Mouse (Mus musculus): Measurements from ENCODE around the gene Triap1. TPM values are rescaled to one million over a fixed set of nuclear protein-coding genes. Genes with fewer than 3 reads are reported as not detected.
A peak's percentile ranks its signal among the peaks of the same experiment; 100 is the strongest.

The Triap1 gene
- polyA plus RNA-seq, 1 experiment from 2014 or later: 47.6 TPM

GRCm38 (mm10) chr5:115341314-115342165, 515 bp downstream of the Triap1 start:
- H3K27me3 ChIP-seq (ENCODE audit: control insufficient read depth, insufficient read depth, low read length): no peaks in the 10 kb centered on the region

GRCm38 (mm10) chr5:115347564-115347963, 6.5 kb downstream of the Triap1 start:
- Histone ChIP-seq H3K36me3 (ENCODE audit: control insufficient read depth, insufficient read depth, low read length) (peaks cover 46% of the 10 kb centered on the region), H3K9me3 (ENCODE audit: control insufficient read depth, low read length) (0 out of 2 replicates have a peak, but pooled peaks cover 3% of the 10 kb centered on the region), H3K4me2 (ENCODE audit: low read length) (peak overlapping the region; percentile 85), H3K4me1 (ENCODE audit: control insufficient read depth in 2 of 2, insufficient read depth in 2 of 2, low read length in 2 of 2) (peaks cover 0 to 7% of the 10 kb centered on the region in 2 experiments; a peak in 2 of 4 replicates), H3K9ac (ENCODE audit: low read length) (peak overlapping the region; percentile 87), H3K27me3 (ENCODE audit: control insufficient read depth, insufficient read depth, low read length) (no peaks in the 10 kb centered on the region), H3K4me3 (ENCODE audit: control insufficient read depth in 1 of 2, insufficient read depth in 1 of 2, low read depth in 1 of 2, low read length in 2 of 2) (peak overlapping the region; percentile 74 to 93), H3K27ac (replicated peaks in 1 of 2; ENCODE audit: control insufficient read depth in 1 of 2, insufficient read depth in 1 of 2, low read depth in 2 of 2, low read length in 2 of 2) (peak overlapping the region in 1 of 2 experiments; percentile 56; a peak in 2 of 4 replicates)
- WGBS: 1% methylated on average over 5 of the region's 5 CpGs
- peak; percentile 16; the same call in 1 of the 2 replicates for ATAC-seq (ENCODE audit: insufficient number of reproducible peaks, insufficient read depth, low FRiP score, low read depth)

More at GRCm38 (mm10) chr5:115341314-115342165, 515 bp downstream of the Triap1 start:
- ATAC-seq (ENCODE audit: insufficient number of reproducible peaks, insufficient read depth, low FRiP score, low read depth): no peak
- WGBS: 10% methylated on average over 36 of the region's 36 CpGs
- Histone ChIP-seq H3K9ac (ENCODE audit: low read length) (peak overlapping the region; percentile 92), H3K4me1 (ENCODE audit: control insufficient read depth in 2 of 2, insufficient read depth in 2 of 2, low read length in 2 of 2) (peaks cover 2 to 16% of the 10 kb centered on the region in 2 experiments), H3K9me3 (ENCODE audit: control insufficient read depth, low read length) (no peaks in the 10 kb centered on the region), H3K4me3 (ENCODE audit: control insufficient read depth in 1 of 2, insufficient read depth in 1 of 2, low read depth in 1 of 2, low read length in 2 of 2) (peak overlapping the region; percentile 91 to 94), H3K36me3 (ENCODE audit: control insufficient read depth, insufficient read depth, low read length) (peaks cover 45% of the 10 kb centered on the region), H3K4me2 (ENCODE audit: low read length) (peak overlapping the region; percentile 87), H3K27ac (replicated peaks in 1 of 2; ENCODE audit: control insufficient read depth in 1 of 2, insufficient read depth in 1 of 2, low read depth in 2 of 2, low read length in 2 of 2) (peak overlapping the region; percentile 6 to 81; a peak in 2 of 4 replicates)

- Histone ChIP-seq H3K27me3 (ENCODE audit: control insufficient read depth, insufficient read depth, low read length) (no peaks in the 10 kb centered on the region), H3K27ac (replicated peaks in 1 of 2; ENCODE audit: control insufficient read depth in 1 of 2, insufficient read depth in 1 of 2, low read depth in 2 of 2, low read length in 2 of 2) (peak within 1 kb of the TSS; percentile 69 to 74), H3K4me1 (ENCODE audit: control insufficient read depth in 2 of 2, insufficient read depth in 2 of 2, low read length in 2 of 2) (peaks cover 0 to 7% of the 10 kb centered on the region in 2 experiments; a peak in 2 of 4 replicates), H3K4me2 (ENCODE audit: low read length) (peak within 1 kb of the TSS; percentile 85), H3K9ac (ENCODE audit: low read length) (peak within 1 kb of the TSS; percentile 87), H3K36me3 (ENCODE audit: control insufficient read depth, insufficient read depth, low read length) (peaks cover 35% of the 10 kb centered on the region), H3K9me3 (ENCODE audit: control insufficient read depth, low read length) (0 out of 2 replicates have a peak, but pooled peaks cover 3% of the 10 kb centered on the region), H3K4me3 (ENCODE audit: control insufficient read depth in 1 of 2, insufficient read depth in 1 of 2, low read depth in 1 of 2, low read length in 2 of 2) (peak within 1 kb of the TSS; percentile 74 to 93)
- under 1% methylated on average over 64 of the region's 74 CpGs for WGBS
- ATAC-seq (ENCODE audit: insufficient number of reproducible peaks, insufficient read depth, low FRiP score, low read depth): peak; percentile 92
Measured at GRCm38 (mm10) chr5:115348546-115349224, 7.7 kb downstream of the Triap1 start, which contains the start of gene Cox6a1. Cox6a1 (minus strand) TSS chr5:115348981.

GRCm38 (mm10) chr5:115349225-115349555, 8.2 kb downstream of the Triap1 start:
- Histone ChIP-seq H3K4me2 (ENCODE audit: low read length) (peak overlapping the region; percentile 85), H3K36me3 (ENCODE audit: control insufficient read depth, insufficient read depth, low read length) (peaks cover 30% of the 10 kb centered on the region), H3K4me3 (ENCODE audit: control insufficient read depth in 1 of 2, insufficient read depth in 1 of 2, low read depth in 1 of 2, low read length in 2 of 2) (peak overlapping the region; percentile 74 to 77), H3K27me3 (ENCODE audit: control insufficient read depth, insufficient read depth, low read length) (no peaks in the 10 kb centered on the region), H3K27ac (replicated peaks in 1 of 2; ENCODE audit: control insufficient read depth in 1 of 2, insufficient read depth in 1 of 2, low read depth in 2 of 2, low read length in 2 of 2) (peak overlapping the region; percentile 69 to 74), H3K4me1 (ENCODE audit: control insufficient read depth in 2 of 2, insufficient read depth in 2 of 2, low read length in 2 of 2) (peaks cover 0 to 7% of the 10 kb centered on the region in 2 experiments; a peak in 2 of 4 replicates), H3K9ac (ENCODE audit: low read length) (peak overlapping the region; percentile 87), H3K9me3 (ENCODE audit: control insufficient read depth, low read length) (0 out of 2 replicates have a peak, but pooled peaks cover 3% of the 10 kb centered on the region)
- ATAC-seq (ENCODE audit: insufficient number of reproducible peaks, insufficient read depth, low FRiP score, low read depth): no peak
- whole genome bisulfite sequencing: under 1% methylated on average over 18 of the region's 18 CpGs

GRCm38 (mm10) chr5:115351348-115351747, 10.3 kb downstream of the Triap1 start:
- Histone ChIP-seq H3K27ac (replicated peaks in 1 of 2; ENCODE audit: control insufficient read depth in 1 of 2, insufficient read depth in 1 of 2, low read depth in 2 of 2, low read length in 2 of 2) (no peak overlapping the region), H3K4me3 (ENCODE audit: control insufficient read depth in 1 of 2, insufficient read depth in 1 of 2, low read depth in 1 of 2, low read length in 2 of 2) (no peak overlapping the region), H3K4me2 (ENCODE audit: low read length) (no peak overlapping the region), H3K27me3 (ENCODE audit: control insufficient read depth, insufficient read depth, low read length) (no peaks in the 10 kb centered on the region), H3K9me3 (ENCODE audit: control insufficient read depth, low read length) (0 out of 2 replicates have a peak, but pooled peaks cover 3% of the 10 kb centered on the region), H3K36me3 (ENCODE audit: control insufficient read depth, insufficient read depth, low read length) (peaks cover 8% of the 10 kb centered on the region), H3K4me1 (ENCODE audit: control insufficient read depth in 2 of 2, insufficient read depth in 2 of 2, low read length in 2 of 2) (peaks cover 0 to 7% of the 10 kb centered on the region in 2 experiments; a peak in 2 of 4 replicates), H3K9ac (ENCODE audit: low read length) (no peak overlapping the region)
- WGBS: 69% methylated on average over 5 of the region's 5 CpGs
- no peak for ATAC-seq (ENCODE audit: insufficient number of reproducible peaks, insufficient read depth, low FRiP score, low read depth)

- Histone ChIP-seq H3K36me3 (ENCODE audit: control insufficient read depth, insufficient read depth, low read length) (no peaks in the 10 kb centered on the region), H3K4me2 (ENCODE audit: low read length) (no peak overlapping the region), H3K4me1 (ENCODE audit: control insufficient read depth in 2 of 2, insufficient read depth in 2 of 2, low read length in 2 of 2) (no peaks in the 10 kb centered on the region), H3K27ac (replicated peaks in 1 of 2; ENCODE audit: control insufficient read depth in 1 of 2, insufficient read depth in 1 of 2, low read depth in 2 of 2, low read length in 2 of 2) (no peak overlapping the region), H3K9me3 (ENCODE audit: control insufficient read depth, low read length) (0 out of 2 replicates have a peak, but pooled peaks cover 3% of the 10 kb centered on the region), H3K4me3 (ENCODE audit: control insufficient read depth in 1 of 2, insufficient read depth in 1 of 2, low read depth in 1 of 2, low read length in 2 of 2) (no peak overlapping the region), H3K27me3 (ENCODE audit: control insufficient read depth, insufficient read depth, low read length) (no peaks in the 10 kb centered on the region), H3K9ac (ENCODE audit: low read length) (no peak overlapping the region)
- no peak for ATAC-seq (ENCODE audit: insufficient number of reproducible peaks, insufficient read depth, low FRiP score, low read depth)
- 52% methylated on average over 13 of the region's 13 CpGs for WGBS
Measured at GRCm38 (mm10) chr5:115355070-115355469, 14.0 kb downstream of the Triap1 start.

GRCm38 (mm10) chr5:115358872-115359271, 17.8 kb downstream of the Triap1 start:
- no peaks in the 10 kb centered on the region for H3K27me3 ChIP-seq (ENCODE audit: control insufficient read depth, insufficient read depth, low read length)
- no peak overlapping the region for H3K4me3 ChIP-seq (ENCODE audit: control insufficient read depth in 1 of 2, insufficient read depth in 1 of 2, low read depth in 1 of 2, low read length in 2 of 2)
- WGBS: 4% methylated on average over 12 of the region's 12 CpGs
- no peak overlapping the region for H3K9ac ChIP-seq (ENCODE audit: low read length)
- no peaks in the 10 kb centered on the region for H3K9me3 ChIP-seq (ENCODE audit: control insufficient read depth, low read length)
- no peaks in the 10 kb centered on the region for H3K4me1 ChIP-seq (ENCODE audit: control insufficient read depth in 2 of 2, insufficient read depth in 2 of 2, low read length in 2 of 2)
- ATAC-seq (ENCODE audit: insufficient number of reproducible peaks, insufficient read depth, low FRiP score, low read depth): 0 out of 2 replicates have a peak, but pooled peaks have one; percentile 52
- 0 out of 2 replicates have a peak overlapping the region, but pooled peaks have one; percentile 23 for H3K4me2 ChIP-seq (ENCODE audit: low read length)
- no peaks in the 10 kb centered on the region for H3K36me3 ChIP-seq (ENCODE audit: control insufficient read depth, insufficient read depth, low read length)
- no peak overlapping the region for H3K27ac ChIP-seq (replicated peaks in 1 of 2; ENCODE audit: control insufficient read depth in 1 of 2, insufficient read depth in 1 of 2, low read depth in 2 of 2, low read length in 2 of 2)
